Mouse (Mus musculus): ENCODE results near the gene Nck2. TPM values are rescaled to one million over a fixed set of nuclear protein-coding genes. Genes with fewer than 3 reads are reported as not detected.

The Nck2 gene
- polyA plus RNA-seq, 1 experiment from 2014 or later = 36.3 TPM

GRCm38 (mm10) chr1:43445170-43446088 is 1.1 kb downstream of the Nck2 start:
- peak; percentile 96 for ATAC-seq
- Histone ChIP-seq H3K4me3 (peak overlapping the region; percentile 94), H3K9me3 (replicated peaks) (no peaks in the 10 kb centered on the region), H3K4me1 (peaks cover 37% of the 10 kb centered on the region), H3K9ac (peak overlapping the region; percentile 96), H3K27me3 (0 out of 2 replicates have a peak, but pooled peaks cover 2% of the 10 kb centered on the region), H3K27ac (peak overlapping the region; percentile 88), H3K4me2 (peak overlapping the region; percentile 84), H3K36me3 (ENCODE audit: poor library complexity, severe bottlenecking) (no peaks in the 10 kb centered on the region)
- WGBS = 1% methylated on average over 51 of the region's 86 CpGs

DNA sequence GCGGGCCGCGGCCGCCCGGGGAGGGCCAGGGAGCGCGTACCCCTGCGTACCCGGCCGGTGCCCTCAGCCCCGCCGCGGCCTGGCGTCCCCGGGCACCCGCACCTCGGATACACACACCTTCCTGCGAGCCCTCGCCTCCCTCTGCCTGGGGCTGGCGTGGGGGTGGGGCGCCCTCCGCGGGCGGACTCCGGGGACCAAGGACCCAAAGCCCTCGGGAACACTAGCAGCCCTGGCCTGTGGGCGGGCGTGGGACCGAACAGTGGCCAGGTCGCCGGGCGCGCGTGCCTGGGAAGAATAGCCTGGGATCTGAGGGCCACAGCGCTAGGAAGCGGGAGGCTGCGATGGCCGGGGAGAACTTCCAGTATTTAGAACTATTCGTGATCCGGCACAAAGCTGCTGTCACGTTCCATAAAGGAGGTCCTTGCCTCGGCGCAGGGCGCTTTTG is 1.7 kb downstream of the Nck2 start:
- H3K27ac ChIP-seq = peak overlapping the region; percentile 88
- H3K4me3 ChIP-seq = peak overlapping the region; percentile 94
- WGBS = under 1% methylated on average over 27 of the region's 44 CpGs
- peak overlapping the region; percentile 84 for H3K4me2 ChIP-seq
- peak overlapping the region; percentile 96 for H3K9ac ChIP-seq
- H3K27me3 ChIP-seq = 0 out of 2 replicates have a peak, but pooled peaks cover 2% of the 10 kb centered on the region
- ATAC-seq = peak; percentile 68
- H3K9me3 ChIP-seq (replicated peaks) = no peaks in the 10 kb centered on the region
- no peaks in the 10 kb centered on the region for H3K36me3 ChIP-seq (ENCODE audit: poor library complexity, severe bottlenecking)
- H3K4me1 ChIP-seq = peaks cover 37% of the 10 kb centered on the region

DNA sequence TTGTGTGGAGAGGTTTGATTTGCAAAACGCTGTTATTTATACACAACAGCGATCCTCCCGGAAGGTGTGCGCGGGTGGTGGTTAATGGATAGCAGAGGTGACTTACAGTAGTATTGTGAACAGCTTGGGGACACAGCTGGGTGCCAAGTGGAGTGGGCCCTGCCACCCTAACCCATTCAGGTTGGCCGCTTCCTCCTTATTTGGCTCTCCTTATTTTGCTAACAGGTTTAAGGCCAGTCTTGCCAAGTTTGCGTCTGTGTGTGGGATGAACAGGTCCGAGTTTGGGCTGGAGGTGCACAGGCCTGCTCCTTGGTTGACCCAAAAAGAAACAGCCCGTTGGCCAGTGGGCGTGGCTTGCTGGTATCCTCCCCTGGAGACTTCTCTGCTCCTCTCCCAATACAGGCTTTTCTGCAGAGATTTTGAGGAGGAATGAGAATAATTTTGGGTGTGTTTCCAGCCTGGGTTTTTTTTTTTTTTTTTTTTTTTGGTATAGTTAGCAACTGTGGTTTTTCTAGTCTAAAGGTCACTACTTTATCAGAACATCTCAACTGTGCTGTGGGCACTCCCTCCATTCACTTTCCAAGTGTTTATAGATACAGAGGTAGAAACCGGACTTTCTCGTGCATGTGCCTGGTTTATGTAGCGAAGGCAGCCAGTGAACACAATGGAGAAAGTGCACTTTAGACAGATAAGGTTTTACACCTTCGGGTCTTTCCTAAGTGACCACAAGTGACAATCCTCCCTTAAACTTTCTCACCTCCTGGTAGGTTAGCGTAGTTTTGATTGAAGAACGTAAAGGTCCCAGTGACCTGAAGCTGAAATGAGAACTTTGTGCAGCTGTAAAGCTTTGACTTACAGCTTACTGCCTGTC is 2.6 kb downstream of the Nck2 start:
- Histone ChIP-seq H3K27ac (peak overlapping the region; percentile 88; the same call in 1 of the 2 replicates), H3K9ac (peak overlapping the region; percentile 96), H3K4me1 (peaks cover 37% of the 10 kb centered on the region), H3K4me3 (peak overlapping the region; percentile 94), H3K27me3 (0 out of 2 replicates have a peak, but pooled peaks cover 2% of the 10 kb centered on the region), H3K9me3 (replicated peaks) (no peaks in the 10 kb centered on the region), H3K4me2 (peak overlapping the region; percentile 84), H3K36me3 (ENCODE audit: poor library complexity, severe bottlenecking) (no peaks in the 10 kb centered on the region)
- peak; percentile 5; the same call in 1 of the 2 replicates for ATAC-seq
- WGBS = 22% methylated on average over 16 of the region's 16 CpGs

DNA sequence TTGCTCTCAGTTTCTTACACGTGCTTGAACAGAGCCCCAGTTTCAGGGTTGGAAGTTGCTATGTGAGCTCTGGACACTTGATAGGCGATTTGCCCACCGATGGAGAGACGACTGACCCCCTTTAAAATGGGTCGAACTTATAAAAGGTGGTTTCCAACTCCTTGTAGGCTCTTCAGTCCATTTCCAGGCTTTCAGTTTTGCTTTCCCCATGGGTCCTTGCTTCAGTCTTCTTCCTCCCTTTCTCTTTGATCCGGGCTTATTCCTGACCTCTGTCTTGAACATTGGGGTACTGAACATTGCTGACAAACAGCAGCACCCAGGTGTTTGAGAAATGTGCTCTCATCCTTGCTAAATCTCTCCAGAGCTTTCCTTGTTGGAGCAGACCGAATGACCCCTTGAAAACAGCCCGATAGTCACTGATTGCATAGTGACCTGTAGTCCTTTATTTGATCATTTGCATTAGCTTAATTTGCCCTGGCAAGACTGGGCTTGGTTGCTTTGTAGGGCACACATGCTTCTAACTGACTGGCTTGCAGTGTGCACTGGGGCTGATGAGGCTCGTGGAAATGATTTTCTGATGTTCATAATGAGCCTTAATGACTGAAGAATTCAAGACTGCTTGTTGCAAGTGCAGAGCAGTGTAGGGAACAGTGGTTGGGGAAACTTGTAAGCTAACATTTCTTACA is 3.4 kb downstream of the Nck2 start:
- H3K9ac ChIP-seq = peak overlapping the region; percentile 43
- peaks cover 40% of the 10 kb centered on the region for H3K4me1 ChIP-seq
- no peak for ATAC-seq
- WGBS = 54% methylated on average over 9 of the region's 9 CpGs
- peak overlapping the region; percentile 94 for H3K4me3 ChIP-seq
- H3K36me3 ChIP-seq (ENCODE audit: poor library complexity, severe bottlenecking) = no peaks in the 10 kb centered on the region
- no peak overlapping the region for H3K27ac ChIP-seq
- H3K27me3 ChIP-seq = 0 out of 2 replicates have a peak, but pooled peaks cover 2% of the 10 kb centered on the region
- peak overlapping the region; percentile 84 for H3K4me2 ChIP-seq
- no peaks in the 10 kb centered on the region for H3K9me3 ChIP-seq (replicated peaks)

DNA sequence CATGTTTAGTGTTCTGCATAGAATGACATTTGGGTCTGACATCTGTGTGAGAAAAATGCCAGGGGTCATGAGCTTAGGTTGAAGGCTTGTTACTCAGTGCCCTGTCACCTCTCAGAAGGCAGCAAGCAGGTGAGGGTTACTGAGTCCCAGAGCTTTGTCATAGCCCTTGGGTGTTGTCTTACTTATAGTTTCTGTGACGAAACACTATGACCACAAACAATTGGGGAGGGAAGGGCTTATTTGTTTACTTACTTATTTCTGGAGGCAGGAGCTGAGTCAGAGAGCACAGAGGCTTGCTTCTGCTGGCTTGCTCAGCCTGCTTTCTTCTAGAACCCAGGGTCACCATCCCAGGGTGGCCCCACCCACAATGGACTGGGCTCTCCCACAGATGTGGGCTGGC is 6.4 kb downstream of the Nck2 start:
- Histone ChIP-seq H3K4me3 (no peak overlapping the region), H3K4me2 (no peak overlapping the region), H3K9me3 (replicated peaks) (no peaks in the 10 kb centered on the region), H3K9ac (no peak overlapping the region), H3K4me1 (peaks cover 42% of the 10 kb centered on the region), H3K36me3 (ENCODE audit: poor library complexity, severe bottlenecking) (no peaks in the 10 kb centered on the region), H3K27me3 (no peaks in the 10 kb centered on the region), H3K27ac (no peak overlapping the region)
- no peak for ATAC-seq
- 72% methylated on average over 1 of the region's 1 CpGs for WGBS

DNA sequence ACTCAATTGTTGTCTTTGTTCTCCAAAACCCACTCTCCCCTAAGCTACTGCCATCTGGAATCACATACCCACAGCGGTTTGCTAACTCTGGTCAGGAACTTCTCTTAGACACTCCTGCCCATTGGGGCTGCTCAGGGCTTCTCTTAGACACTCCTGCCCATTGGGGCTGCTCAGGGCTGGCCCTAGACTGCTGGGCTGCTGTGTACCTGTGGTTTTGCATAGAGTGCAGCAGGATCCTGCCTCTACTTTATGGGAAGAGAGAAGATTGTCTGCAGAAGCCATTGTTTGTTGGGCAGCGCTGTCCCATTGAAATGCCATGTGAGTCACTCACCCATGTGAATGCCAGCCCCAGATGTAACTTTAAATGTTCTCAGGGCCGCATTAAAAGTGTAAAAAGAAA is 9.3 kb downstream of the Nck2 start:
- Histone ChIP-seq H3K27ac (no peak overlapping the region), H3K9ac (no peak overlapping the region), H3K4me3 (no peak overlapping the region), H3K36me3 (ENCODE audit: poor library complexity, severe bottlenecking) (no peaks in the 10 kb centered on the region), H3K9me3 (replicated peaks) (no peaks in the 10 kb centered on the region), H3K4me2 (no peak overlapping the region), H3K4me1 (peaks cover 33% of the 10 kb centered on the region), H3K27me3 (no peaks in the 10 kb centered on the region)
- no peak for ATAC-seq
- 91% methylated on average over 3 of the region's 3 CpGs for WGBS

DNA sequence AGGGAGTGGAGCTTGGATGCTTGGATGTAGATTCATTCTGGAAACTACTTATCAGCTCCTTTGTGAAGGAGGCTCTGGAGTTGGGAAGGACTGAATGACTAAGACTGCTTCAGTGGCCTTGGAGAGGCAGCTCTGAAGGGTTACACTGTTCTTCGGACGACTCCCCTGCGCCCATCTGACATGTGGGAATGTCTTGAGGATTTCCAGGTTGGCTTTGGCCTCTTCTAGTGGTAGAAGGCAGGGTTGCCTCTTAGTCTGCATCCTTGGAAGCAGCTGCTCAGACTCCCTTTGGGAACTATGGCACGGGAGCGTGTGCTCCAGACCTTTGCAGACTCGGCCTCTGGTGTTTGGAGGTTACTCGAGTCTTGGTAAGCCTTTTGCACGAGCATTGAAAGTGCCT is 10.4 kb downstream of the Nck2 start:
- ATAC-seq = no peak
- no peaks in the 10 kb centered on the region for H3K9me3 ChIP-seq (replicated peaks)
- H3K27ac ChIP-seq = no peak overlapping the region
- WGBS = 91% methylated on average over 8 of the region's 8 CpGs
- H3K4me1 ChIP-seq = peaks cover 35% of the 10 kb centered on the region
- H3K36me3 ChIP-seq (ENCODE audit: poor library complexity, severe bottlenecking) = no peaks in the 10 kb centered on the region
- H3K4me3 ChIP-seq = no peak overlapping the region
- H3K27me3 ChIP-seq = no peaks in the 10 kb centered on the region
- no peak overlapping the region for H3K4me2 ChIP-seq
- H3K9ac ChIP-seq = no peak overlapping the region

- Histone ChIP-seq H3K4me2 (no peak overlapping the region), H3K9ac (no peak overlapping the region), H3K27me3 (no peaks in the 10 kb centered on the region), H3K4me1 (peaks cover 35% of the 10 kb centered on the region), H3K4me3 (no peak overlapping the region), H3K27ac (no peak overlapping the region), H3K9me3 (replicated peaks) (no peaks in the 10 kb centered on the region), H3K36me3 (ENCODE audit: poor library complexity, severe bottlenecking) (no peaks in the 10 kb centered on the region)
- ATAC-seq = no peak
- 86% methylated on average over 1 of the region's 1 CpGs for WGBS
Observed at GRCm38 (mm10) chr1:43455196-43455595, 10.8 kb downstream of the Nck2 start.

DNA sequence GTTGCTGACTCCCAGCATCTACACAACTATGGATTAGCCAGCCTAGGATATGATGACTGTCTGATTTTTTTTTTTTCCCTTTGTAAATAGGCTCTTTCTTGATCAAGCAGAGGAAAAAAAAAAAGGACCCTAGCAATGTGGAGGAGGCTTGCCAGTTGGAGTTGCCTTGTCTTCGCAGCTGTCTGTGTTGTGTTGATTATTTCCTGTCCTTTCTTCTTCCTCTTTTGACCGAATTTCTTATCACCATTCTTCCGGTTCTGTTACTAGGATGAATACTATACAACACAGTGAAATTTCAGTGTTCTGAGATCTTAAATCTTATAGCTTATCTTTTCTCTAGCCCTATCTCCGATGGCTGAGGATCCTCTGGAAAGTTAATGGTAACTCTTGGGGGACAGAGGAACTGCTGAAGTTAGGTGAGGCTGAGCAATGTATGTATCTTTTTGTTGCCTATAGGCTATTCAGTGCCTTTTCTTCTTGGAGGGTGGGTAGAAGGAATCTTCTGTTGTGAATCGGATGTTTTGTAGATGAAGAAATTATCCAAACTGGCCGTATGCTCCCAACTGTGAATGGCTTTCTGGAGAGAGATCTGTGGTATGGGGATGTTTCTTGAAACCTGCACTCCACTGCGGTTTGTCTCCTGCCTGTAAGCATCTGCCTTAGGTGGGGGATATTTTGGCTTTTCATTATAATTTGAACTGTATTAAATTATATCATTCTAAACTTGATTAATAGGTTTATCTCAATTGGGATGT is 12.8 kb downstream of the Nck2 start:
- Histone ChIP-seq H3K4me2 (no peak overlapping the region), H3K36me3 (ENCODE audit: poor library complexity, severe bottlenecking) (0 out of 2 replicates have a peak, but pooled peaks cover 5% of the 10 kb centered on the region), H3K4me3 (no peak overlapping the region), H3K27ac (no peak overlapping the region), H3K4me1 (peaks cover 35% of the 10 kb centered on the region), H3K27me3 (no peaks in the 10 kb centered on the region), H3K9me3 (replicated peaks) (no peaks in the 10 kb centered on the region), H3K9ac (no peak overlapping the region)
- ATAC-seq = no peak
- WGBS = 89% methylated on average over 7 of the region's 7 CpGs

GRCm38 (mm10) chr1:43460468-43460867 is 16.1 kb downstream of the Nck2 start:
- no peak overlapping the region for H3K4me2 ChIP-seq
- 95% methylated on average over 5 of the region's 5 CpGs for WGBS
- 0 out of 2 replicates have a peak, but pooled peaks cover 5% of the 10 kb centered on the region for H3K36me3 ChIP-seq (ENCODE audit: poor library complexity, severe bottlenecking)
- H3K27ac ChIP-seq = no peak overlapping the region
- H3K9me3 ChIP-seq (replicated peaks) = no peaks in the 10 kb centered on the region
- no peaks in the 10 kb centered on the region for H3K27me3 ChIP-seq
- ATAC-seq = no peak
- peaks cover 28% of the 10 kb centered on the region for H3K4me1 ChIP-seq
- no peak overlapping the region for H3K4me3 ChIP-seq
- H3K9ac ChIP-seq = no peak overlapping the region

- Histone ChIP-seq H3K36me3 (ENCODE audit: poor library complexity, severe bottlenecking) (0 out of 2 replicates have a peak, but pooled peaks cover 5% of the 10 kb centered on the region), H3K4me1 (peaks cover 32% of the 10 kb centered on the region), H3K27me3 (no peaks in the 10 kb centered on the region), H3K4me2 (no peak overlapping the region), H3K9me3 (replicated peaks) (no peaks in the 10 kb centered on the region), H3K9ac (no peak overlapping the region), H3K27ac (no peak overlapping the region), H3K4me3 (no peak overlapping the region)
- no peak for ATAC-seq
- WGBS = 85% methylated on average over 4 of the region's 4 CpGs
Observed at GRCm38 (mm10) chr1:43462666-43463065, 18.3 kb downstream of the Nck2 start.
